Mouse (Mus musculus) 416B (cell line): ENCODE measurements around the gene Gdi2.

Source experiments
- DNase-seq: peaks from one replicate; pipeline ENCODE4 v3.0.0; 2011; ENCODE audit warnings: low read depth

The Gdi2 gene

DNA sequence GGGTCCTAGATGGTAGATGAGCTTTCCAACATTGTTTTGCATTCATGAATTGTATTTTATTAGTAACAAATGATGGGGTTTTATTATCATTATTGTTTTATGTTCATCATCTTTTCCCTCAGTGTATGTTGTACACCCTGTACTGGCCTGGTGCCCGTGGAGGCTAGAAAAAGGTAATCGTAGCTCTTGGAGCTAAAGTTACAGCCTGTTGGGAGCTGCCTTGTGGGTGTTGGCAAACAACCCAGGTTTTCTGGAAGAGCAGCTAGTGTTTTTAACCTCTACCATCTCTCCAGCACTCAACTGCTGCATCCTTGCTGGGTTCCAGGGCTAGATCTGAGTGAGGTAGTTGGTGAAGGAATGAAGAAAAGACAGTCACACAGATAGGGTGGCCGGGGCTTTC, 9.5 kb downstream of the Gdi2 start:
- DNase-seq, result no peak

DNA sequence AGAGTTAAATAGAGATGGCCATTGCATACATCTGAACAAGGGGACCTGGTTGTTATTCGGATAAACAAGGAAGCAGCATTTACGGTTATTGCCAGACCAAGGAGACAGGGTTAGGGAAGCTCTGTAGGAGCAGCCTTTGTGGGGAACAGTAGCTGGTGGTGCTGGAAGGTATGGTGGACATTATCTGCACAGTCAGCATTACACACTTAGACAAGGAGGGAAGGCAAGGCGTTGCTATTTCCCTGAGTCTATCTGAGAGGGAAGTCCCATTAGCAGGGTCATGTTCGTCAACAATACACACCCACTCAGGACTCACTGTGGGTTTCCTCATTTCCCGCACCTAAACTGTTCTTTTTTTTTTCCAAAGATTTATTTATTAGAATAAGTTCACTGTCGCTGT, 10.0 kb downstream of the Gdi2 start:
- no peak for DNase-seq

DNA sequence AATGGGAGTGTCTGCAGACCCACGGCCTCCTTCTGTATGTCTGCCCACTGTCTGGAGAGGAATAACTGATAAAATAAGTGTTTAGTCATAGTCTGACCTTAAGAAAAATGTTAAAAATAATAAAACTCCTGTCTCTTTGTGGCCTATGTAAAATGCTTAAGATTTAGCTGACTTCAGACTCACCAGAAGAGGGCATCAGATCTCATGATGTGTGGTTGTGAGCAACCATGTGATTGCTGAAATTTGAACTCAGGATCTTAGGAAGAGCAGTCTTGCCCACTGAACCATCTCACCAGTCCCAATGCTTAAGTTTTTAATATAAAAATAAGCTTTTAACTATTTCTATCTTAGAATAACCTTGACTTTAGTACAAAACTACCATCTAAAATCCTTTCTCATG, 25.3 kb downstream of the Gdi2 start:
- DNase-seq, result peak; percentile 45

DNA sequence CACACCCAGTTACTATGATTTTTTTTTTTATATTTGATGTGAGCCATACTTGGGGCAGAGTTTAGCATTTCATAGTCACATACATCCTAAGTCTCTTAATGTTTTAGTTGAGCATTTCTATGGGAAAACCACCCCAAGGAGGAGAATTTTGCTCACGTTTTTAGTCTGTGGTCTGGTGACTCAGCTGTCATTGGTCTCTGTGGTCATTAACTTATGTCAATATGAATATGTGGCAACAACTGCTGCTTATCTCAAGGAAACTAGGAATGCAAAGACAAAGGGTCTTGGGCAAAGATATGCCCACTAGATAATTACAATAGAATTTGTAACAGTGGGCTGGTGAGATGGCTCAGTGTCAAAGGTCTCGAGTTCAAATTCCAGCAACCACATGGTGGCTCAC, 26.1 kb downstream of the Gdi2 start:
- peak; percentile 94 for DNase-seq

DNA sequence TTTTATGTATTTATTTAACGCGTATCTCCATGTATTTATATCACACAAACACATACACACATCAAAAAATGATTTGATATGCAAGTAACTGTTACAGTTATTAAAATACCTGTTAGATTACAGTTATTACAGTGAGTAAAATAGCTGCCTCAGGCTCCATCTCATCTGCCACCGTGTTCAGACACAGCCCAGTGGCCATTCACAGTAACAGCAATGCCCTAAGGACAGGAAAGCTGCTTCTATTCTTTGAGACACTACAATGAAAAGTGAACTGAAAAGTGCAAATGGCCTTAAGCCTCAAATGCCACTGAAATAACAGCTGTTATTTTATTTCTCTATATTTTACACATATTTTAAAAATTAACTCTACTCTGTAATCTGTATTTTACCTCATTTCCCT, 52.9 kb downstream of the Gdi2 start:
- peak; percentile 23 for DNase-seq

DNA sequence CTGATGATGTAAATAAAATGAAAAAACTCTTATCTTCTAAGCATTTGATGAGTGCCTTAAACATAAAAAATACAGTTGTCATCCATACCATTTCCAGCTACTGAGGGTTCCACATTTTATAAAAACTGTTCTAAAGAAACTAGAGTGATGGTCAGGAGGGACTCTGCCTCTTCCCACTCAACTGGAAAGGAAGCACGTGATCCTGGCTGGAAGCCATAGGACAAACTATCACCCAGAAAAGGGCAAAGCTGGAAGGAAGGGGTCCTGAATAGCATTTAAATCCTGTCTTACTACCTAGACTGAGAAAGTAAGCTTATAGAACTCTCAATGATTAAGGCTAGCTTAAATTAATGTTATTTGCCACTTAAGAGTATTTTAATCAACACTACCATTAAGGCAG, 56.4 kb downstream of the Gdi2 start:
- DNase-seq, result no peak

DNA sequence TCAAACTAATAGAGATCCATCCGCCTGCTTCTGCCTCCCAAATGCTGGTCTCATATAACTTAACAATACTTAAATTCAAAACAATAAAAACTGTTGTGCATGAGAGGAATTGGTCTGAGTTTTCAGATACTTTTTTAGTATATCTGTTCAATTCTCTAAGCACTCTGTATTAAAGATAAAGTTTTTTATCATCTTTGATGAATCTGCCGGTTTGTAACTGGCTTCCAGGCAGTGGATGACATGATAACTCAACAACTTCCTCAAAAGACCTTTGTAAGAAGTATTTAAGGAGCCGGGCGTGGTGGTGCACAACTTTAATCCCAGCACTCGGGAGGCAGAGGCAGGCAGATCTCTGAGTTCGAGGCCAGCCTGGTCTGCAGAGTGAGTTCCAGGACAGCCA, 58.4 kb downstream of the Gdi2 start:
- no peak for DNase-seq

DNA sequence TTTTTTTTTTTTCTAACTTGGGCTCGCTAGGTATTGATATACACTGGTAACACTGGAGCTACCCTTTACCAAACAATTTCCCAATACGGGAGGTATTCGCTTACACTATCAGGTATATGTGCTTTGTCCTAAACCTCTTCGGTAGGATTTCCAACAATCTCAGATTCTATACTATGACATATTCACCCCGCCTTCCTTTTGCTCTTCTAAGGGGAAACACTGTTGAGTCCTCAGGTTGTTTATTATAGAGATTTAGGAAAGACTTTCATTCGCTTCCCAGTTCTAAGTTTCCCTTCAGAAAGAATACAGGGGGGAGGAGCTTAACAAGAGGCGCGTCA, 71.9 kb downstream of the Gdi2 start:
- no peak for DNase-seq

DNA sequence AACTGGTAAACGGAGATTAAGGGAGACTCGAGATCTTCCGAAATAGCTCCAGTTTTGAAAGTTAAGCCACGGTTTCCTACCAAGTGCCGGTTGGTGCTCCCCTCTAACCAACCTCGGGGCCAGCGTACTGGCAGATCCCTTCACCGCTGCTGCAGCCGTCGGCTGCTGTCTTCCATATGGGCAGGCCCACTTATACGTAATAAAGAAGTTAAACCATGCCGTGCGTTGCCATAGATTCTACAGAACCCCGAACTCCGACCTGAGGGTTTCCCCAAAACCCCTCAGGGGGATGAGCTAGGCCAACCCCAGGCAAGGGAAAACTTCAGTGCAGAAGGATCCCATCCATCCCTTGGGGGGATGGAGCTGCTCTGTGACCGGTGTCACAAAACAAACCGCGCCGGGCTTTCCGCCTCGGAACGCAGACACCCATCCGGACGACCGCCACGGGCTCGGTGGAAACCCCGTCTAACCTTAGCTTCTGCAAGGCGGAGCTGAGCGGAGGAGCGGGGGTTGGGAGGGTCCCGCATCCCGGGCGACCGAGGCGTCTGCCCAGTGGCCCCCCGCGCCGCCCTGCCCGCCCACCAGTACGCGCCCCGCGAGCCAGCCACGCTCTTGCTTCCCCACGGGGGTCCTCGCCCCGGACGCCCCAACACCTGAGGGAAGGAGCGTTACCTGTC, 72.4 kb downstream of the Gdi2 start:
- DNase-seq, result peak; percentile 74

DNA sequence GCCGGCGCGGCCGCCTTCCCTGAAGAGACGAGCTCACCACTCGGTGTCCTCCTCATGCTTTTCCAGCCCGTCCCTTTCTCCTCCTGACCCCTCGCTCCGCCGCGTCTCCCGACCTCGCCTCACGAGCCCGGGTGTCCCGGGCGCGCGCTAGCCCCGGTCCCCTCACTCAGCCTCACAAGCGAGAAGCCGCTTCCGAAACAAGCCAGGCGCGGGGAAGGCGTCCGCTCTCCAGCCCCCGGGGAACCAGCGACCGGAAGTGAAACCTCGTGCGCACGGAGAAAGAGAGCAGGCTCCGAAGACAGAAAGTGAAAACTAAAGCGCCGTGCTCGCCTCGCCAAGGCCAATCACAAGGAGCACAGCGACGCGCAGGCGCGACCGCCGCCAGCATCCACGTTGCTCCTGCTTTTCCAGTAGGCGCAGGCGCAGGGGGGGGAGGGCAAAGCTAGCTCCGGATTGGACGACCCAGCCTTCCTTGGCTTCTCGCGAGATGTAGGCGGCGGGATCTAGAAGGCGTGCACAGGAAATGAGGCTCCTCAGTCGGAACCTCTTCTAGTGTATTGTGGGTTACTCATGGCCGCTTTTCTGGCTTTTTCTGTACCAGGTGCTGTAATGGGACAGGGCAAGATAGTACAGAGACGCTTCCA, 73.1 kb downstream of the Gdi2 start, which contains the start of gene Fam208b:
Gene Fam208b (minus strand): TSS at position 314 of the 644 bp plus-strand sequence.
- DNase-seq, result peak; percentile 99
